Mouse (Mus musculus) spleen, postnatal 4 days (tissue): ENCODE data around the gene Gm49510.
"Not testable (repeated sequence)": the region's sequence is repeated elsewhere in the genome, so short reads cannot be mapped to it uniquely, and the experiment has no call there.

Experiments used
- DNase-seq, 2 experiments: peaks; one replicate each; pipeline ENCODE4 v3.0.0; 2022; ENCODE audit warnings: low spot score in 2 of 2

The Gm49510 gene

DNA sequence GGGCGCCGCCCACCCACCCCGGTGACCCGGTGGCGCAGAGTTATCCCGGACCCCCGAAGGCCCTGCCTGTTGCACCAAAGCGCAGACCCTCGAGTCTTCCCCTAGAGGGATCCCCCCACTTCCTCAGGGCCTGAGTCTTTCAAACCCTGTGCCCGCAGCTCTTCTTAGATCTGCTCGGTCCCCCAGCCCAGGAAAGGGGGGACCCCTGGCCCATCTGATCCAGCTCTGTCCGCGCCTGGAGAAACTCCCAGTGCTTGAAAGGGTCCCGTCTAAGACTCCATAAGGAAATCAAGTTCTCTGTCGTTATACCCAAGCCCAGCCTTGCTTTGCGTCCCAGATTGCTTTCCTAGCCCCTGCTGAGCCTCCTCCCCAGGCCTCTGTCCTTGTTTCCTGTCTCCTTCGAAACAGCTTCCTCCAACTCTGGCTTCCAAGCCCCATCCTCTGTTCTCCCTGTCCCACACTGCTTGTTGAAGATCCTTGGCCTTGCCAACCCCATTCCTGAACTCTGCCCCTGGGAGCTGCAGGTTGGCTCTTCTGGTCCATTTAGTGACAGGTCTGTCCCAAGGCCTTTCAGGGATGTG, 21.6 kb upstream of the Gm49510 start:
- DNase-seq: no peak

DNA sequence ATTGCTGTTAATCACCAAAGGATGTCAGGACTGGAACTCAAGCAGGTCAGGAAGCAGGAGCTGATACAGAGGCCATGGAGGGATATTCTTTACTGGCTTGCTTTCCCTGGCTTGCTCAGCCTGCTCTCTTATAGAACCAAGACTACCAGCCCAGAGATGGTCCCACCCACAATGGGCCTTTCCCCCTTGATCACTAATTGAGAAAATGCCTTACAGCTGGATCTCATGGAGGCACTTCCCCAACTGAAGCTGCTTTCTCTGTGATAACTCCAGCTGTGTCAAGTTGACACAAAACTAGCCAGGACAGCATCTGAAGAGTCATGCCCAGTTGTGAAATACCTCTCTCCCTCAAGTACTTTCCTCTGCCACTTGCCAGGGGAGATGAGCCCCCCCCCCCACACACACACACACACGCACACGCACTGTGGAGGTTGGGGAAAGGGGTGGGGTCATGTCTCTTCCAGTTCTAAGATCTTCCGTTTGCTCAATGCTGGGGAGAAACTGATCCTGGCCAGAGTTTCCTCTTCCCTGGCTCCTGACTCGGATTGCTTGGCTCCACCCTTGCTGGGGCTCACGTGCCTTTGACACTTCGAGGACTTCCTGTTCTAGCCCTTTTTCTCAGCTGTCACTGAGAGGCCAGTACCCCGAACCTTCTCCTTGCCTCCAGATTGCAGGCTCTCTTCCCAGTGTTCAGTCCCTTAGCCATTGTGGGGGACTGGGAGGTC, 20.5 kb upstream of the Gm49510 start:
- DNase-seq: not testable (repeated sequence)

DNA sequence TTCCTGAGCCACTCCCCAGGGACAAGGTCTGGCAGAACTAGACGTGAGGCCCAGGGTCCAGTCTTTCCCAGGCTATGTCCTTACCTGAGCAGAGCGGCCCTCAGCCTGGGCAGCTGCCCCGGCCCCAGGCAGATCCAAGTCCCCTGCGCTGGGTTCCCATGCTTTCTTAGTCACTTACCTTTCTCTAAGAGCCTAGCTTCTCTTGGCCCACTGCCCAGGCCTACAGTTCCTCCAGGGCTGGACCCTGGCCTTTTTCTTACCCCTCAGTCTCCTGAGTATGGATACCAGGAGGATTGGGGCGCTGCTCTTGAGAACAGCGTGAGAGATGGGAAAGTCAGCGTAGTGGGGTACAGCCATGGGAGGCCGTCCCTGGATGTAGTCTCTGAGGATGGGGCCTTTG, 19.0 kb upstream of the Gm49510 start:
- no peak for DNase-seq

DNA sequence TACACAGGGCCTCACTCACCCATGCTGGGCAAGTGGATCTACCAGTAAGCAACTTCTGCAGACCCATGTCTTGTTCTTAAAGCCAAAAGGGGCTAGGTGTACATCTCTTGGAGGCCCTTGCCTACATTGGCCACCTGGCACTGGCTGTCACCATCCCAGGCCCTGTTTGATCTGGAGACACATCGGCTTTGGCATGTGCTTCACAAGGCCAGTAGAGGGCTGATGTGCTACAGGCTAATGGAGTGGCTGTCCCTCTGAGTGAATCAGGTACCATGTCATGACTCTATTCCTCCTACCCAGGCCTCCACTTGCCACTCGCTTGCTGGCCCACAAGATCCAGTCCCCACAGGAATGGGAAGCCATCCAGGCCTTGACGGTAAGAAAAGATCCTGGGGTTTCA, 17.6 kb upstream of the Gm49510 start:
- DNase-seq: no peak

DNA sequence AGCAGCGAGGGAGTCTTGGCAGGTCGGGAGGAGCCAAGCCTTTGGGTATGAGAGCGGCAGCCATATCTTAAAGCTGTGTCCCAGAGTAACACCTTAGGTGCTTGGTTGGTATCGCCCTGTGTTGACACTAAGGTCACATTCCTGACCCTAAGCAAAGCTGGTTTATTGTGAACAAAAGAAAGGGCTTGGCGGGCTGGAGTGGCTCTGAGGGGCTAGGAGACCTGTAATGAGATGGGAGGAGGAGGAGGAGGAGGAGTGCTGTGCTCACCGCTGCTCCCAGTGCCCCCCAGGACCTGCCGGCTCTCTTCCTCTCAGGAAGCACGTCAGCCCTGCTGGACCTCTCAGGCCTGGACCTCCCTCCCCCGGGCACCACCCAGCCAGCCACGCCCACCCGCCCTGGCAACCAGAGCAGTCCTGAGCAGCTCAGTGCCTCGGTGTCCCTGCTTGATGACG, 10.0 kb upstream of the Gm49510 start:
- DNase-seq: no peak

DNA sequence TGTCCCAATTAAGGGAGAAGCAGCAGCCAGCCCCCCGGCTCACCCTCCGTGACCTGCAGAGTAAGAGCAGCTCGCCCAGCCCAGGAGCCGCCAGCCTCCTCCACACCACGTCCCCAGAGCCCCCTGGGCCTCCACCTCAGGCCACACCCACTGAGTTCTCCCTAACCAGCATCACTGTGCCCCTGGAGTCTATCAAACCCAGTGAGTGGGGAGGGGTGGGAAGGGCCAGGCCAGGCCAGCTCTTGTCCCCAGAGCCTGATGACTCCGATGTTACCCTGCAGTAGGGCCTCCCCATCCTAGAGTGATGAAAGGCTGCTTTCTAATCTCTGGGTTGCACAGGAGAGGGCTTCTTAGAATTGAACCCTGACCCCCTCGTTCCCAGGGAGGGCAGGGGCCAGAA, 7.0 kb upstream of the Gm49510 start:
- DNase-seq: no peak

DNA sequence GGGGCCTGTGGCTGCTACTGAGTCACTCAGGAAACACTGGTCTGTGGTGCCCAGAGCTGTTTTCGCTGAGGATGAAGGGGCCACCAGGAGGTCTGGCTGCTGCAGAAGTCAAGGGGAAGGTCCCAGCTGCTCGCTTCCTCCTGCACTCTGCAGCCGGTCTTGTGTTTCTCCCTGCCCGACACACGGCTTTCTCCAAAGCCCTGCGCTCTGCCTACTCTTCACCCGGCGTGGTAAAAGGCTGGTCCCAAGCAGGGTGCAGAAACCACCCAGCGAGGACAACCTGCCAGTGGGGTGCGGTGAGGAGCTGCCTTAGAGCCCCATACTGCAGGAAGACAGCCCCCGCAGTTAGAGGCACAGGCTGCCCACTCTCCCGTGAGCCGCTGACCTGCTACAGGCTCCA, 4.7 kb upstream of the Gm49510 start:
- peak in 1 of 2 experiments; percentile 42 for DNase-seq

DNA sequence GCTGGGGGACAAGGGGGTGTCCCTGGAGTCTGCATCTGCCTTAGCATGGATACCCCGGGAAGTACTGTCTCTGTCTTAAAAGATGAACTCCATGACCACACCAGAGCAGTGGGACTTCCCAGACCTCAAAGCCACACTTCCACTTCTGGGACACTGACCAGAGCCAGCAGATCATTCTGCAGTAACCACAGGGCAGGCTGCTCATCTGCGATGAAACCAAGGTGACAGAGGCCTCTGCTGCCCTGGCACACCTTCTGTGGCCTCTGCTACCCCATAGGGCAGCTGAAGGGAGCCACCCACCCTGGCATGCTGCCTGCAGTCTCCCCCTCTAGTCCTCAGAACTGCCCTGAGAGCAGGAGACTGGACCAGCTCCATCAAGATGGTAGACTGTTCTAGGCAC, 3.7 kb upstream of the Gm49510 start:
- DNase-seq: no peak

DNA sequence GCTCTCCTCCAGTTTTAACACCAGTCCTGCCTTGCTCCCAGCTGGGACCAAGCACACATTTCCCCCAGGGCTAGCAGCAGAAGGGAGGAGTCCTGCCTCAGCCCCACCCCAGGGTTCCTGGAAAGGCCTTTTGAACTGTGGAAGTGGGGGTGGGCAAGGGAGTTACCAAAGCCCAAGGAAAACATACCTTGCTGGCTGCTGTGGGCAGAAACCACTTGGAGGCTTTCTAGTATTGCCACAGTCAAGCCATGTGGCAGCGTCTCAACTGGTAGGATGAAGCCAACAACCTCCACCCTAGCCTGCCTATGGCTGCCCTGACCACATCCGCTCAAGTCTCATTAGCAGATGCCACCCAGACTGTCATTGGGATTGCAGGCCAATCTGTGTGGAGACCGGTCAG, 3.3 kb upstream of the Gm49510 start:
- DNase-seq: no peak

DNA sequence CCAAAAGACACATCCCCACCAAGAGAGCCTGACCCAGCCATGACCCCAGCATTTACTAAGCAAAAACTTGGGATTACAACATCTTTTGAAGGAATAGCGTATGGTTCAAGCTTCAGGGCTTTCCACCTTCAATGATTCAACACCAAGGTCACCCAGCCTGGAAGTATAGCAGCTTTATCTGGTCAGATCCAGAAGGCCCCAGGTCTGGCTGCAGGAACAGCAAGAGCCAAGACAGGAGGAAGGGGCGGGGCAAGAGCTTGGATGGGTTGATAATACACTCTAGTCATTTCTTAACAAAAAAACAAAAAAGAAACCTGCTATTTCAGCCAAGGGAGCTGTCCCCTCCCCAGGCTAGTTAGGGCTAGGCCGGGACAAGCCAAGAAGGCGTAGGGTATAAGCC, 2.0 kb upstream of the Gm49510 start:
- DNase-seq: peak in 1 of 2 experiments; percentile 50

DNA sequence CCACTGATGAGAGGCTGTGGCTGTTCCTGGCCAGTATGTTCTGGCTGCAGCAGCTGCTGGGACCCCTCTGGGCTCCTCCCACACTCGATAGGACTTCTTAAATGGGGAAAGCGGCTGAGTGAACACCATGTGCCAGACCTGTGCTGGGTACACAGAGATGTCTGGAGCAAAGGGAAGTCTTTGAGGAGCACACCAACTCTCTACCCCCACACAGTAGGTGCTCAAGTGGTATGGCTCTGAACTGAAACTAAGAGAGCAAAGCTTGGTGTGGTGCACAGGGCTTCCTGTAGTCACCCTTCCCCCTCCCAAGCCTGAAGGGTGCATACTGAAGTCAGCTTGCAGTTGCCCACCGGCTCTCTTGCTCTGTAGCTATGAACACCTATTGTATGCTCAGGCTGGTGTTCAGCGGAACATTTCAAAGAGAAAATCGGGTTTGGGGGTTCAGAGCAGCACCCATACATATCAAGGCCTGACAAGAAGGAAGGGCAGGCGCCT, 913 bp upstream of the Gm49510 start:
- DNase-seq: peak in 1 of 2 experiments; percentile 34

DNA sequence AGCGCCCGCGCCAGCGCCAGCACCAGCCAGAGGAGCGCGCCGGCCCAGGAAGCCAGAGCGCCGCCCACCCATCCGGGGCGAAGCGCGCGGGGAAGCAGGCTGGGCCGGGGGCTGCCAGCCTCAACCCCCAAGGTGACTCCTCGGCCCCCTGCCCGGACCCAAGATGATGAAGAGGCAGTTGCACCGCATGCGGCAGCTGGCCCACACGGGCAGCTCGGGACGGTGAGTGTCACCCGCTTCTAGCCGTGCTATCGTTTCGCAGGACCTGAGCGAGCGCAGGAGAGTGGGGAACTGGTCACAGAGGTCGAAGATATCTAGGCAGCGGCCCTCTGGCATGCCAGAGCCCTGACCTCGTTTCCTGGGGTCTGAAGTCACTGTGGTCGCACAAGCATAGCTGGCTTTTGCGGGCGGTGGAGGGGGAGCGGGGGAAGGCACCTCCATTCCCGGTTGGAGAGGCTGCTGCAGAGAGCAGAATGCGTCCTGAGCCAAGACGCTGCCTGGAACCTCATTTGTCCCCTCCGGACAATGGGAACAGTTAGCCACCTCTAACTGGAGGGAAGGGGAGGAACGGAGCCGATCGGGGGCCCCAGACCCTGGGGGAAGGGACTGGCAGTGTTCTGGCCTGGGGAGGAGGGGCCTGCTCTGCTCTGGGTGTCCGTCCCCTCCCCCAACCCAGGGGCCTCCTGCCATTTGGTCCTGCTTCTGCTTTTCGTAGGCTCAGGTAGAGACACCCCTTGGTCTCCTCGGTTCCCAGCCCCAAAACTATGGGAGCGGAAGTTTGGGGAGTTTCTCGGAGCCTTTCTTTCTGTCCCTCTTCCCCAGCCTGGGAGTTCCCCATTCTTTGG, 495 bp downstream of the Gm49510 start, which contains the start of gene Sh3bp1:
Gene Sh3bp1 (plus strand): TSS at position 29 of the 845 bp plus-strand sequence.
- peak; percentile 74 to 88 for DNase-seq

DNA sequence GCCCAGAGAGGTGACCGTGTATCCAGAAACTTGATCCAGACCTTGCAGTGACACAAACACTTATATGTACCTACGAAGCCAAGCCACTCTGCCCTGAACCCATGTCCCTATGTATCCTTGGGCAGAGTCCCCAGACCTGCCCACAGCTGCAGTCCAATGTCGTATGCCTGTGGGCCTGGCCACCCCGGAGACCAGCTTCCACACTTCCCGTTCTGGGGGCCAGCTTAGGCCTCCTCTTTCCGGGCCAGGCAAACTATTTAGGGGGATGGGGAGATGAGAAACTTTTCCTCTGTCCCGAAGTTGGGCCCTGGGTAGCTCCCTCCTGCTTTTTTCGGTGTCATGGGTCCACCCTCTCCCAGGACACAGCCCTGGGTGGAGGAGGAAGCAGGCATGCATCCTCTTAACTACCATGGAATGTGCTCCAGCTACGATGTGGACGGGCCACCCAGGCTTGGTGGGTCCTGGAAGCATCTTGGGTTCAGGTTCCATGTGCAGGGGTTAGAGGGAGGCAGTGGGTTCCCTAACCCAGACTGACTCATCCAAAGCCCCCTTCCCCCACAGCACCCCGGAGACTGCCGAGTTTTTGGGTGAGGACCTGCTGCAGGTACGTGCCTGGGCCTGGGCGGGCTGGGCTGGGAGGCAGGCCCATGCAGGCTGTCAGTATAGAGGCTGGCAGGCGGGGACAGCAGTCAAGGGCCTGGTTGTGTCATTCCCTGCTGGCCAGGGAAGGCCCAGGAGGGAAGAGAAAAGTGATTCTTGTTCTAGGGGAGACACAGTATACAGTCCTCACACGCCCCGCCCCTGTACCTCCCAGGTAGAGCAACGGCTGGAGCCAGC, 1.3 kb downstream of the Gm49510 start:
- peak in 1 of 2 experiments; percentile 72 for DNase-seq

DNA sequence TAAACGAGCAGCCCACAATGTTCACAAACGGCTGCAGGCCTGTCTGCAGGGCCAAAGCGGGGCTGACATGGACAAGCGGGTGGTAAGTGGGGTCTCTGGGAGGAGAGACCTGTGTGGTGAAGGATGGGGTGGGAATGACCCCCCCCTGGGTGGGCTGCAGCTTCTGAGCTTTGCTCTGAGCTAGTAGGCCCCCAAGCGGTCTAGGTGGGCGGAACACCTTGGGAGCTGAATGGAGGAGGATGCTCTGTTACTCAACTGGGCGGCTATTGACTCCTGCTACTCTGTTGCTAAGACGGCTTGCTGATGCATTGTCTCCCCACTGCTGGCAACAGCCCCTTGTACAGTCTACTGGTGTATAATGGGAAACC, 1.9 kb downstream of the Gm49510 start:
- no peak for DNase-seq

DNA sequence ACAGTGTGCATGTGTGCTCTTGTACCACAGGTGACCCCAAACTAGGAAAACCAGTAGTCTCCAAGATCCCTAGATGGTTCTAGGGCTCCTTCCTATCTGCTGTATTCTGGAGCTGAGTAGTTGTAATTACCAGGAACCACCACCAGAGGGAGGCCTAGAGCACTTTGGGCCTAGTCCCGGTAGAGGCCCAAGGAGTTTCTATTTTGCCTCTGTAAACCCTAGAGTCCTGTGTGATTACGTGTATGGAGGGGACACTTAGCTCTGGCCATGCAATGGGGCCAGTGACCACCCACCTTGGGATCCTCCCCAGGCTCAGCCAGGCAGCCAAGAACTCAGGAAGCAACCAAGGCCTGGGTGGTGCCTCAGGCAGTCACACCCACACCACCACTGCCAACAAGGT, 3.8 kb downstream of the Gm49510 start:
- peak; percentile 84 to 97 for DNase-seq

DNA sequence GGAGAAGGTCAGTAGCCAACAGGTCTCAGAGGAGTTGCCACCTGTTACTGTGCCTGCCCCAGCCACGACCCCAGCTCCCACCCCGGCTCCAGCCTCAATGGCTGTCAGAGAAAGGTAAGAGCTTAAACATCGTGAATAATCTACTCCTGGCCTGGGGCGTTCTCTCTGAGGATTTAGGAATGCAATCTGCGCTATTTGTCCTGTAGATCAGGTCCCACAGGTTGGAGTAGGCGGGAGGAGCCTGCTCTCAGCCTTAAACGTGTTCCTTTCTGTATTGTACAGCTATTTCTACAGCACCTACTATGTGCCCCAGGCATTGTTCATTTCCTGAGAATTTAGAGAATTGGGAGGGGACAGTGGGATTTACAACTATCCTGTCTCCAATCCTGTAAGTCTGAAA, 8.9 kb downstream of the Gm49510 start:
- DNase-seq: no peak

DNA sequence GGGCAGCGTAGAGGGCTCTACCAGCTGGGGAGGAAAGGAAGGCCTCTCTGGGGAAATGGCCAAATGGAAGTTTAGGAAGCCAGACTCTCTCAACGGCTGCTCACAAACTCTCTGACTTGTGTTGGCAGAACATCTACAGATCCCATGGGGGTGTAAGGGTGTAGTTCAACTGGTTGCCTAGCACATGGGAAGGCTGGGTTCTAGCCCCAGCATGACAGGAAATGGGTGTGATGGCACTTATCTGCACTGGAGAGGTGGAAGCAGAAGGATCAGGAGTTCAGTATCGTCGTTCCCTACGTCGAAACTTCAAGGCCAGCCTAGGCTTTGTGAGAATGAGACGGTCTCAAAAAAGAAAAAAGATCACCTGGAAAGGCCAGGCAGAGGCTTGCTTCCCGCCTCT, 9.5 kb downstream of the Gm49510 start:
- no peak for DNase-seq

DNA sequence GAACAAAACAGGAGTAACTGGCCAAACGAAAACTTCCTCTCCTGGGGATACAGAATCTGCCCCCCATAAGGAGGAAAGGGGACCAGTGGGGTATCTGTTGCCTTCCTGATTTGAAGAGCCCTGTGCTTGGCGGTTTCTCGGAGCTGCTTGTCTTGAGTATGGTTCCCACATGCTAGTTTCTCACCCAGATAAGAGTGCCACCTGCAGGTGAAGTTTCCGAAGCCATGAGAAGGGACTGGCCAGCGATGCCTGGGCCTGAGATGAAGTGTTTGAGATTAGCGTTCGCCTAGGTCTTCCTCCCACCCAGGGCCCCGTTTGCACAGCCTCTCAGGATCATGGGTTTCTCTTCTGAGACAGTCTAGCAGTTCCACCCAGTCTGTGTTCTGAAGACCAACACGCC, 12.6 kb downstream of the Gm49510 start:
- DNase-seq: peak in 1 of 2 experiments; percentile 43

DNA sequence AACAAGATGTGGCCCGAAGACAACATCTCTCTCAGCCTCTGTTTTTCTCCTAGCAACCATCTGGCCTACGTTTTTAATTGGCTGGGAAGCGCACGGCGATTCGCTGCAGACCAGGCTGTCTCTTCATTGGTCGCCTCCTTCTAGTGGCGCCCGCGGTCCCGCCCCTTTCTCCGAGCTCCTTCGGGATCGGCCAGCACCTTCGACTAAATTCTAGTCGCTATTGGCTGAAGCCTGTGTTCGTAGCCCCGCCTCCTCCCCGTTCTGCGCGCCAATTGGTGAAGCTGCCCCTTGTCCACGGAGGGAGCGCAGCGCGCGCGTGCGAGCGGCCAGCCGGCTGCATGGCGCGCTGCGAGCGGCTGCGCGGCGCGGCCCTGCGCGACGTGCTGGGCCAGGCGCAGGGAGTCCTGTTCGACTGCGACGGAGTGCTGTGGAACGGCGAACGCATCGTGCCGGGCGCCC, 14.2 kb downstream of the Gm49510 start, which contains the start of gene Pdxp:
Gene Pdxp (plus strand): TSS at position 288 of the 459 bp plus-strand sequence.
- peak; percentile 94 to 95 for DNase-seq

DNA sequence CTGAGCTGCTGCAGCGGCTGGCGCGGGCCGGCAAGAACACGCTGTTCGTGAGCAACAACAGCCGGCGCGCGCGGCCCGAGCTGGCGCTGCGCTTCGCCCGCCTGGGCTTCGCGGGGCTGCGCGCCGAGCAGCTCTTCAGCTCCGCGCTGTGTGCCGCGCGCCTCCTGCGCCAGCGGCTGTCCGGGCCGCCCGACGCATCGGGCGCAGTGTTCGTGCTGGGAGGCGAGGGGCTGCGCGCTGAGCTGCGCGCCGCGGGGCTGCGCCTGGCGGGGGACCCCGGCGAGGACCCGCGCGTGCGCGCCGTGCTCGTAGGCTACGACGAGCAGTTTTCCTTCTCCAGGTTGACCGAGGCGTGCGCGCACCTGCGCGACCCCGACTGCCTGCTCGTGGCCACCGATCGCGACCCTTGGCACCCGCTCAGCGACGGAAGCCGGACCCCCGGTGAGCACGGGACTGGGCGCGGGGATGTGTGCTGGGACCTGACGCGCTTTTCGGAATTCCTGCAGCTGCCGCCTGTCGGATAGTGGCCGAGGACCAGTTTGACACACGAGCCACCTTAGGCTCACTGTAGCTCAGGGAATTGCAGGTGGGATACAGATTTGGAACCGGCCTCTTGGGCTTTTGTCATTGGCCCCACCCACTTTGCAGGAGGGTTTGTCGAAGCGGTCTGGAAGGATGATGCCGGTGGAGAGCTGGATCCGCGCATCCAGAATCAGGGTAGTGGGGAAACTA, 14.8 kb downstream of the Gm49510 start:
- no peak for DNase-seq
